Mouse (Mus musculus) embryonic fibroblast, embryonic 13.5 days (primary cell): ENCODE data around the gene Inka2.

Experiments used
- CTCF ChIP-seq: IDR thresholded peaks from 2 replicates; pipeline ENCODE4 v1.5.1; 2011; ENCODE audit warnings: mild to moderate bottlenecking, control low read depth, low read length, moderate library complexity, borderline replicate concordance; ENCODE audit not compliant: insufficient read depth
- POLR2A ChIP-seq: IDR thresholded peaks from 2 replicates; pipeline ENCODE4 v1.6.1; 2011; ENCODE audit warnings: low read depth, mild to moderate bottlenecking, control low read depth, low read length, moderate library complexity

DNA sequence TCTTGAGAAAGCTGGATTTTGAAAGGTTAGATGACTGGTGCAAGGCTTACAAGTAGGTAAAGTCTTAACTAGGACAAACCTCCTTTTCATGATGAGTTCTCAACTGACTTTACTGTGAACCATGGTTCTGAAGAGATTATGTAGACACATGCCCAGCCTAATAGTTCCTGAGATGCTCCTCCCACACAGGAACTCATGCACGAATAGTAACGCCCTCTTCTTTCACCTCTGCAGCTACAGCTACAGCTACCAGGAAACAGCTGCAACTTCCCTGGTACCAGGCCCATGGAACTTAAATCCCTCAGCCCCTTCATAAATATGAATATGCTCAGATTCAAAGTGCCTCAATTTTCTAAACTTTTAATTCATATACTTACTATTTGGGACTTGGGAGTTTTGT lies 28.5 kb upstream of the Inka2 start:
- TF ChIP-seq CTCF, result no peak
- TF ChIP-seq POLR2A, result no peak
